Mouse (Mus musculus): ENCODE measurements around the gene Gstt3.
A peak's percentile ranks its signal among the peaks of the same experiment; 100 is the strongest.
"Not testable (repeated sequence)": the region's sequence is repeated elsewhere in the genome, so short reads cannot be mapped to it uniquely, and the experiment has no call there.

The Gstt3 gene

GRCm38 (mm10) chr10:75779206-75780174 is 1.7 kb downstream of the Gstt3 start:
- DNase-seq (ENCODE audit: low spot score) = no peak

GRCm38 (mm10) chr10:75777885-75778284 is 3.3 kb downstream of the Gstt3 start:
- DNase-seq (ENCODE audit: low spot score) = no peak

- DNase-seq (ENCODE audit: low spot score) = no peak
These were observed 4.7 kb downstream of the Gstt3 start for GRCm38 (mm10) chr10:75776562-75776961.

DNA sequence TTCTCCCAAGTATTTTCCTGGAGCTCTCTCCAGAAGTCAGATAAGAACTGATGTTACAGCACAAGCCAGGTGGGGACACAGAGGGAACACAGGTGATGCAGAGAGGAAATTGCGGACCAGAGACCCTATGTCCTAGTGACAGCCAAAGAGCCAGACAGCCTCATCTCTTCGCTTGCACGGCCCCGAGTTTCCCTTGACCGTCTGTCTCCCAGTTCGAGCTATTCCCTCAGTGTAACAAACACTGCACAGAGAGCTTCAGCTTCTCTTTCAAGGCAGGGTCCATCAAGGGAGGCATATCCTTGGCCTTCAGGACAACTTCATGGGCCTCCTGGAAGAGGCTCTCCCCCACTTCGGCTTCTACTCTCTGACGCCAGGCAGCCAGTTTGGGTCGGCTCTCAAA is 6.6 kb downstream of the Gstt3 start:
- no peak for DNase-seq (ENCODE audit: low spot score)

DNA sequence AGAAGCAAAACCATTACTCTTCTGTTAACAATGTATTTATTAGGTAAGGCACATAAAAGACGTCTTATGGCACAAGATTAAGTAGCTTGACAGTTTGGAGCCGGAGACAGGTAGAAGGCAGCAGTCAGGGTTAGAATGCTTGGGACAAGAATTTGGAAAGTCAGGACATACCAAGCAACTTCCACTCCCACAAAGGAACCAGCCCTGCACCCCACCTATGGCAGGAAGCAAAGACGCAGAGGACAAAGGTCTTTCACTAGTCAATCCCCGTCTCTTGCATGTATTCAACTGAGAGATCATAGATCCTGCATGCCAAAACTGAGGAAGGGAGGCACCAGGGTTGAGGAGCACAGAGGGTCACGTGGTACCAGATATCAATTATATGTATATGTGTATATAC is 7.1 kb downstream of the Gstt3 start:
- no peak for DNase-seq (ENCODE audit: low spot score)

- DNase-seq (ENCODE audit: low spot score) = peak; percentile 85
These were observed 8.2 kb downstream of the Gstt3 start, which contains the start of gene Ddt for GRCm38 (mm10) chr10:75772795-75773664. Gene Ddt (minus strand): TSS chr10:75773414.

DNA sequence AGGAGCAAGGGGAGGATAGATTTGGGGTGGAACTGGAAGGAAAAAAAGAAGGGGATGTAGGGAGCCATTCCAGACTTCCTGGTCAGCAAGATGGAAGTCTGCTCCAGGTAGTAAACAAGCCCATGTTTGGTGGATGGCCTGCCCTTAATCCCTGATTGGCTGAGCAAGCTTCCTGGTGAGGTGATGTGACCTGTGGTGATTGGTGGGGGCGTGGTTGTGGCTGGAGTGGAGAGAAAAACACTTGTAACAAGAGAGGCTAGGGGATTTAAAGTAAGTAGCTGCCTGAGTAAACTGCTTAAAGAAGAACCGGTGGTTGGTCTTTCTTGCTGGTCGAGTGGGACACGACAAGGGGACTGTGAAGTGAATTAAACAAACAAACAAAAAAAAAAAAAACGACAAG is 13.5 kb downstream of the Gstt3 start:
- not testable (repeated sequence) for DNase-seq (ENCODE audit: low spot score)

DNA sequence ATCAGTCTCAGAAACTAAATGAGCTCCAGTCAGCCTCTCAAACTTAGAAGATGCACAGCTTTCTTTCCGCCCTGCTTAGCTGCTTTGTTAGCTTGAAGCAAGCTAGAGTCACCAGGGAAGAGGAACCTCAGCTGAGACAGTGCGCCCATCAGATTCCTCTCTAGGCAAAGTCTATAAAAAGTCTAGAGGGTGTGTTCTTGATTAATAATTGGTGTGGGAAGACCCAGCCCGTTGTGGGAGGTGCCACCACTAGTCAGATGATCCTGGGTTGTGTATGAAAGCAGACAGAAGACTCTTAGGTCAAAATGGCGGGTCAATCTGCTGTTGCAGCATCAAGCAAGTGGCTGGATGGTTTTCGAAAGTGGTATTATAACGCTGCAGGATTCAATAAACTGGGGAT is 14.4 kb downstream of the Gstt3 start:
- DNase-seq (ENCODE audit: low spot score) = no peak

GRCm38 (mm10) chr10:75764519-75765473 is 16.4 kb downstream of the Gstt3 start:
- DNase-seq (ENCODE audit: low spot score) = peak; percentile 76

- DNase-seq (ENCODE audit: low spot score) = peak; percentile 99
These were observed 17.3 kb downstream of the Gstt3 start, which contains the start of gene Cabin1 for GRCm38 (mm10) chr10:75763682-75764518. Gene Cabin1 (minus strand): TSS chr10:75764341.

GRCm38 (mm10) chr10:75762413-75762812 is 18.8 kb downstream of the Gstt3 start:
- DNase-seq (ENCODE audit: low spot score) = no peak

DNA sequence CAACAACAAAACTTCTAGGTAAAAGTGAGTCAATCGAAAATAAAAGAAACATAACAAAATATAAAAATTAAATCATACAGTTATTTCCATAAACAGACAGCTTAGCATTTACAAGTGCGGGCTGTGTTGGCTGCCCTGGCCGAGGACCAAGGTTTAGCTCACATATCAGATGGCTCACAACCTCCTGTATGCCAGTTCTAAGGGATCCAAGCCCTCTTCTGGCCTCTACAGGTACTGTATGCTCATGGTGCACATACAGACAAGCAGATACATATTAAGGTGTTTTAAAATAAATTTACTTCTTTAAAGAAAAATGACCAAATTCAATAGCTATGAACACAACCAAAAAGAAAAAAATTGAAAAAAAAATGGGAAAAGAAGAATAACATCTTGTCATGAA is 20.9 kb downstream of the Gstt3 start:
- peak; percentile 13 for DNase-seq (ENCODE audit: low spot score)

DNA sequence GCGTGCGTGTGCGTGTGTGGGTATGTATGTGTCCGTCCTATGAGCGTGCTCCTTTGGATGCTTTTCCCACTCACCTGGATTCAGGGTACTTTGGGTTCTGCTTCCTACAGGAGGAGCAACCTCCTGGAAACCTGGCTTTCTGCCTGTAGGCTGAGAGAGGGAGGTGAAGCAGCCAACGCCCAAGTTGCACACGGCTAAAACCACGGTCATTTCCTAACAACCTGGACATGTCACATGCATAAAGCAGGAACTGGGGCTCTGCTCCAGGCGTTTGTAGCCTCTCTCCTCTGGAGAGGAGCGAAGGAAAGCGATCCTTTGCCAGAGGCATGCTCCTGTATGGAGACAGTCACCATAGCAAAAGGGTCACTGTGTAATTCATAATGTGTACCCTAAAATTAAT is 24.5 kb downstream of the Gstt3 start:
- DNase-seq (ENCODE audit: low spot score) = no peak

DNA sequence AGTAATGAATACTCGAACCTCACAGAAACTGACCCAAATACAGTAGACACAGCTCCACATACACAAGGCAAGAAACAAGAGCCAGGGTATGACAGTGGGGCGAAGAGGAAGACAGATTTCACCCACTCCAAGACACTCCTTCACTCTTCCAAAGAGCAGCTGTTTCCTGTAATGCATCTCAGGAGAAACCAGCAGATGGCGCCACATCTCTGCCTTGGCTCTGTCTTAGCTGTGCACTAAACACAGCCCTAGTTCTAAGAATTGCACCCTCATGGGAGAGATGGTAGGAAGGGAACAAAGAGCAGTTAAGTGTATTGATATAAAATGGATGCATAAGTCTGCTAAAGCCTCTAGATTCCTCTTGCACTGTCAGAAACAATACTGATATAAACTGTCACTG is 37.2 kb downstream of the Gstt3 start:
- DNase-seq (ENCODE audit: low spot score) = peak; percentile 74

DNA sequence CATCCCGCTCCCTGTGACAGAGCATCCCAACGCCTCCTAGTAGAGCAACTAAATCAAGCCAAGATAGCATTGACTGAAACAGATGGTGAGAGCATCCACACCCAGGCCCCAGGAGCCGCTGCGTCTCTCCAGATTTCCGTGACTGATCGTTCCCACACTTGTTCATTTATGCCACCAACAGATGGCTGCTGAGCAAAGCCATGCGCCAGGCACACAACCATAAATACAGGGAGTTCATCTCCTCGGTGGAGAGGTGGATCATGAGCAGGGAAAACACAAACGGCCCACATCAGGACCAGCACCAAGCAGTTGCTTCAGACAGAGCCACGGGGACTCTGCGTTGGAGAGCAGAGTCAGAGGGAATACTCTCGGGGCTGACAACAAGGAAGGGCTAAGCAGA is 37.8 kb downstream of the Gstt3 start:
- no peak for DNase-seq (ENCODE audit: low spot score)

DNA sequence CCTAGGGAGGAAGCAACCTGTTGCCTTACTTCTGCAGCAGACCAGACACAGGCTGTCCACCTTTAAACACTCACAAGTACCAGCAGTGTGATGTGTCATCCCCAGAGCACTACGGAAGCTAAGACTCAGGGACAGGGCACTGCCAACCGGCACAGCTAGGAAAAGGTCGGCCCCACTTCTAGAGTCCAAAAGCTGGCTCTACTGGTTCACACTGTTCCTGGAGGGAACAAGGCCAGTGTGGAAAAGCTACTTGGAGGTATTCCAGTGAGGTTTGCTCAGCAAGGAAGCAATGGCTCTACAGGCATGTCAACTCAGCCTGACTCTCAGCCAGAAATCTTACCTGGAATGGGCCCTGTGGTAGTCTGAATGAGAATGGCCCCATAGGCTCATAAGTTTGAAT is 40.3 kb downstream of the Gstt3 start:
- DNase-seq (ENCODE audit: low spot score) = no peak

- no peak for DNase-seq (ENCODE audit: low spot score)
These were observed 55.8 kb downstream of the Gstt3 start for GRCm38 (mm10) chr10:75725449-75725848.

Data from T-cell, adult 2 months (primary cell).